Mouse (Mus musculus): ENCODE results near the gene Dhodh.

Gene Dhodh

DNA sequence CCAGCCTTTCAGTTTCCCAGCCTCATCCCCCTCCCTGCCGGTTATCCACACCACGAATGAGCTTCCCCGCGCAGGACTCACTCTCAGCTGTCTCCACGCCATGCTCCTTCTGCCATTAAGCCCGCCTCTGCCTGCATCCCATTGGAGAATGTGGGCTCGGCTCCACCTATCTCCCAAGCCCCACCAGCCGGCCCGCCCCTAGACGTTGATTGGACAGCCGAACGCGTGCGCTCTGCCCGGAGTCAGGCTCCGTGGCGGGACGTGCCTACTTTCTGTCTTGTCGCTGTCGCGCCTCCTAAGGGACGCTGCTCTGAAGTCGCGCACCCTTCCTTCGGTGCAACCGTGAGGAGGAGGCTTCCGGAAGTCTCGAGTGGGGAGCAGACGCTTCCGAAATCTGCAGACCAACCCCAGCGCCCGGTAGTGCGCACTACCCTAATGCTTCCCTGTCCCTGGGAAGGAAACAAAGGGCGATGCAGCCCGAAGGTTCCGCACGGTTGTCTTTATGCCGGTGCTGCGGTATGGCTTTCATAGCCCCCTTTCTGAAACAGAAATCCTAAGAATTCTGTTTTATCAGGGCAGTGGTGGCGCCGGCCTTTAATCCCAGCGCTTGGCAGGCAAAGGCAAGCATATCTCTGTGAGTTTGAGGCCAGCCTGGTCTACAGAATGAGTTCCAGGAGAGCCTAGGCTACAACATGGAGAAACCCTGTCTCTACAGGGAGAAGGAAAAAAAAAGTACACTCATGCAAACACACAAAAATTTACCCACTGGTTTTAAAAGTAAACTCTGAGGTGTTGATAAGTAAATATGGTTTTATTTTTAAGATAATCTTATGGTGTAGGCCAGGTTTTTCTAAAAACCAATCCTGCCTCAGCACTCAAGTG lies at the start of gene Dhodh:
TSS of gene Dhodh (minus strand) at position 403 of the 882 bp plus-strand sequence.
- peak; percentile 96 to 98 for DNase-seq

GRCm38 (mm10) chr8:109656860-109657259 lies 48.4 kb upstream of the Dhodh start:
- no peak for DNase-seq

- no peak for DNase-seq
Observed at GRCm38 (mm10) chr8:109650801-109651200, 42.3 kb upstream of the Dhodh start.

DNA sequence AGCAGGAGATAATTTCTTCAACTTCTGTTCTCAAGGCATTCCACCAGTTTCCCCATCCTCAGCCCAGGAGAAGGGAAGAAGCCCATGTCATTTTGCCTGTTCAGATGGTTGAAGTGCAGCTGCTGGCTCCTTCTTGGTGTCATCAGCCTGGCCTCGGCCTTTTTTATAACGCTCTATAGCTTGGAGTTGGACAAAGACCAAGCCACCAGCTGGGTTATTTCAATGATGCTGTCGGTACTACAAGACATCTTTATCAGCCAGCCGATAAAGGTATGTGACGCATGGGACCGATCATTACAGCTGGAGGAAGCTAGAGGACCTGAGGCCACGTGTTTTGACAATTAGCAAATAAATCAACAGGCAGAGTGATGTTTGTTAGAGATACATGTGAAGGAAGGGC lies 40.0 kb upstream of the Dhodh start:
- DNase-seq: no peak

- no peak for DNase-seq
Observed at GRCm38 (mm10) chr8:109647331-109647730, 38.9 kb upstream of the Dhodh start.

DNA sequence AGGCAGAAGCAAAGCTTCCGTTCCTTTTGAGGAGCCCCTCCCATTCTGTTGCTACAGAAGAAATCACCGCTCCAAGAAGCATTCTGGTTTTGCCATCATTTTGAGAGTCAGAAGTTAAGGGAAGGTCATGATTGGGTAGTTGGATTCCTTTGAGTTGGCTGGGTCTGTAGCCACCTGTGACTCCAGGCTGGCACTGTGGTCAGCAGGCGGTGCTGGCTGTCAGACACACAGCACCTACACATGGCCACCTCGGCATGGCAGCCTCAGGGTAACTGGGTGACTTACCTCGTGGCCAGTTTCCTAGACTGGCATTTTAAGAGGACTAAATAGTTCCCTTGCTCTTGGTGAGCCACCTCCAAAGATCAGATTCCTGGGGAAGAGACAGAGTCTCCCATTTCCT lies 32.8 kb upstream of the Dhodh start:
- no peak for DNase-seq

DNA sequence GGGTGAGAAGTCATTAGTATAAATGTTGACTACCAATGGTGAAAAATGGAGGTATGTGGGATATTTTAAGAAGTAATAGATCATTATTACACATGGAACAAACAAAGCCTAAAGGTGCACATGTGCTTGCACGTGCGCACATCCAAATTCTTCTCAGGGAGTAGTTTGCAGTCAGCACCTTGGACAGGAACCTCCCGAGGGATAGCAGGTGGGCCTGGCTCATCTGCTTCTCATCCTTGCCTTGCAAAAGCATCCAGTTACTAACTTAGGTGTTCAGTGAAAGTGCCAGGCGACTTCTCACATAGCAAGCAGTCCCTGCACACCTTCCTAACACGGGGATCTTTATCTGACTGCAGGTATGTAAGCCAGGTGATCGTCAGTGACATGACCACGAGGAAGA lies 31.9 kb upstream of the Dhodh start:
- DNase-seq: no peak

- DNase-seq: no peak
Observed at GRCm38 (mm10) chr8:109638851-109639250, 30.4 kb upstream of the Dhodh start.

DNA sequence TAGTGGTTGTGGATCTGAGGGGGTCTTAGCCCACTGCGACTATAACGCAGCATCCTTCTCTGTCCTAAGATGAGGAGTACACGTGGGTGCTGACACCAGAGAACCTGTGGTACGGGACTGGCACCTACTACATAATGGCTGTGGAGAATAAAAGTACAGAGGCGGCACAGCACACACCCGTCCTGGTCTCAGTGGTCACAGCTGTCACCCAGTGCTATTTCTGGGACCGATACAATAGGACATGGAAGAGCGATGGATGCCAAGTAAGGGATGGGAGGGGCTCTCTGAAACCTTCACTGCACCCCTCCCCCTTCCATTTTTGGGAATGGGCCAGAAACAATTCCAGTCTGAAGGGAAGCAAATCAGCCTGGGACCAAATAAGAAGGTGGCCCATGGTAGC lies 26.7 kb upstream of the Dhodh start:
- DNase-seq: no peak

GRCm38 (mm10) chr8:109632498-109632897 lies 24.0 kb upstream of the Dhodh start:
- DNase-seq: no peak

DNA sequence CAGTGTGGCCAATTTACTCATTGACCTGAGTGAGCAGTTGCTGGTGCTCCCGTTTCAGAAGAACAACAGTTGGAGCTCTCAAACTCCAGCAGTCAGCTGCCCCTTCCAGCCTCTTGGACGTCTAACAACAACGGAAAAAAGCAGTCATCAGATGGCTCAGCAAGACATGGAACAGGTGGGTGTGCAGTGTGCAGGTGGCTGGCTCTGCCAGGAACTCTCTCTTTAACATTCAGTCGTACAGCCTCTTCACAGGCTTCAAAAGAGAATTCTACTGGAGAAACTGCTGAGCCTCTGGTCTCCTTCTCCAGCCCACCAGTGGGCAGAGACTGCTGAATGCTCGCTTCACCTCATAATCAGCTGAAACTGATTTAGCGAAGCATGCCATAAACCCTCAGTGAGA lies 20.2 kb upstream of the Dhodh start:
- no peak for DNase-seq

DNA sequence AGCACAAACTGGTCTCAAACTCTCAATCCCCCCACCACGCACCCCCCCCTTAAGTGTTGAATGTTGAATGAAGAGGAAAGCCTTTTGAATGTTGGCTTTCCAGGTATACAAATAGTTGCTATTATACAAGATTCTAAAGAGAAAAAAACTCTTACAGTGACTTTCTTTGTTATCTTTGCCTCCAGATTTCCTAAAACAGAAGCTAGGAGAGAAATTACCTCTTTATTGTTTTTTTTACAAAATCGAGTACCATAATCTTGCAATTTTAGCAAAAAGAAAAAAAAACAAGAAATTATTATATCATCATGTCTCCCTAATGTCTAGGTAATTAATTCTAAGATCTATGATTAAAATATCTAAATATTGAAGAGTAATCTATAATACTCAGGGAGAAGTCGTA lies 7.1 kb upstream of the Dhodh start:
- DNase-seq: no peak

- DNase-seq: no peak
Observed at GRCm38 (mm10) chr8:109614243-109615210, 6.1 kb upstream of the Dhodh start, which contains the start of gene Pkd1l3. Gene Pkd1l3 (plus strand): TSS chr8:109614517.

DNA sequence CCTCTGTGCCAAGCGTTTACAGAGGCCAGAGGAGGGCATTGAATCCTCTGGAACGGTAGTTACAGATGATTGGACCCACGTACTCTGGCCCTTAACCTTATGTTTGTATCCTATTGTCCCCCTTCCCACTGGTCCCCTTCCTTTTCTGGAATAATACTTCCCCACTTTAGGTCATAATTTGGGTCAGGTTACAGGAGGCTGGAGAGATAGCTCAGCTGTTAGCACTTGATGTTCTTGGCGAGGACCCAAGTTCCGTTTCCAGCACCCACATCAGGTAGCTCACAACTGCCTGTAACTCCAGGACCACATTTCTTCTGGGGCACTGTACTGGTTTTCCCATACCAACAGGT lies 655 bp upstream of the Dhodh start:
- no peak for DNase-seq

DNA sequence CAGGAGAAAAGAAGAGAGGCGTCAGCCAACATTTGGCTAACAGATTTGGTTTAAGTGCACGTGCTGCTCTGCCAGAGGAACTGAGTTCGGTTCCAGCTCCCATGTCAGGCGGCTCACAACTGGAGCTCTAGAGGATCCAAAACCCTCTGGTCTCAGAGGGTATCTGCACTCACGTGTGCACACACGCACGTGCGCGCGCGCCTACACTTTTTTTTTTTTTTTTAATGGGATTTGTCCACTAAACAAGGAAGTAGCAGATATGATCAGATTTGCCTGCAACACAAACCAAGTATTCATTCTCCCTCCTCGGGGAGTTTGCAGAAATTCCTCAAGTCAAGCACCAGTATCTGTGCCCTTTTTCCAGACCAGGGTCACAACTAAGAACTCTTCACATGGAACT lies 823 bp downstream of the Dhodh start:
- DNase-seq: no peak

GRCm38 (mm10) chr8:109606725-109607124 lies 1.7 kb downstream of the Dhodh start:
- DNase-seq: no peak

- DNase-seq: peak; percentile 16 to 25
Observed at GRCm38 (mm10) chr8:109595854-109596253, 12.6 kb downstream of the Dhodh start.

- DNase-seq: no peak
Observed at GRCm38 (mm10) chr8:109593117-109593788, 15.2 kb downstream of the Dhodh start.

GRCm38 (mm10) chr8:109592164-109592563 lies 16.3 kb downstream of the Dhodh start:
- DNase-seq: no peak

- DNase-seq: no peak
Observed at GRCm38 (mm10) chr8:109591367-109591766, 17.1 kb downstream of the Dhodh start.

DNA sequence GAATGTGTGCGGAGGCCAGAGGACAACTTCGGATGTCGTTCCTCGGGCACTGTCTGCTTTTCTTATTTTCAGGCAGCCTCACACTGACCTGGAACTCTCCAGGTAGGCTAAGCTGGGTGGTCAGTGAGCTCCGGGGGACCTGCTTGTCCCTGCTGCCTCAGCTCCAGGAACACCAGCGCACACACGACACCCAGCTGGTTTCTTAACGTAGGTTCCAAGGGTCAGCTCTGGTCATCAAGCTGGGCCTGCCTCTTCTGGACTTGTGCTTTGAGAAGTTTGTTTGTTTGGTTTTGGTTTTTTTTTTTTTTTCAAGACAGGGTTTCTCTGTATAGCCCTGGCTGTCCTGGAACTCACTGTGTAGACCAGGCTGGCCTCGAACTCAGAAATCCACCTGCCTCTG lies 17.6 kb downstream of the Dhodh start:
- no peak for DNase-seq

GRCm38 (mm10) chr8:109586972-109587504 lies 21.4 kb downstream of the Dhodh start:
- DNase-seq: no peak

- no peak for DNase-seq
Observed at GRCm38 (mm10) chr8:109585652-109586051, 22.8 kb downstream of the Dhodh start.
